Mouse (Mus musculus) left cerebral cortex, adult 11 months (tissue): ENCODE data around the gene Grb10.

Experiments used
- DNase-seq: peaks from one replicate; pipeline ENCODE4 v3.0.0; 2022; ENCODE audit warnings: low spot score

Gene Grb10

DNA sequence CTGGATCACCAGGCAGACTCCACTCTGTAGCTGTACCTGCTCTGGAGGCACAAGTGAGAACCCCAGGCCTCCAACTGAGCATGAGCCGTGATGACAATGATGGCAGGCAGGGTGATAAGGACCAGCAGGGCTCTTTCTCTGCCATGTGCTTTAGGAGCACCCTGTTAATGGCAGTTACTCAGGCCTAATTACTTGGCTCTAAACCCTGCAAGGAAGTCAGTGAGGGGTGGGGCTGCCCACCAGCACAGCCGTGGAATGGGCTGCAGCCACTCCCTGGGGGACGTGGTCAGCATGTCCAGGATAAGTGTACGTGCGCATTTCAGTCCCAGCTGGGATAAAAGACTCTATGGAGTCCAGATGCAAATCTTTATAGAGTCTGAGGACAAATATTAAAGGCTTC is 5.7 kb downstream of the Grb10 start:
- no peak for DNase-seq

- peak; percentile 59 for DNase-seq
These were observed 11.8 kb downstream of the Grb10 start for GRCm38 (mm10) chr11:12026638-12027037.

- DNase-seq, result peak; percentile 61
These were observed 12.5 kb downstream of the Grb10 start for GRCm38 (mm10) chr11:12025756-12026593.

DNA sequence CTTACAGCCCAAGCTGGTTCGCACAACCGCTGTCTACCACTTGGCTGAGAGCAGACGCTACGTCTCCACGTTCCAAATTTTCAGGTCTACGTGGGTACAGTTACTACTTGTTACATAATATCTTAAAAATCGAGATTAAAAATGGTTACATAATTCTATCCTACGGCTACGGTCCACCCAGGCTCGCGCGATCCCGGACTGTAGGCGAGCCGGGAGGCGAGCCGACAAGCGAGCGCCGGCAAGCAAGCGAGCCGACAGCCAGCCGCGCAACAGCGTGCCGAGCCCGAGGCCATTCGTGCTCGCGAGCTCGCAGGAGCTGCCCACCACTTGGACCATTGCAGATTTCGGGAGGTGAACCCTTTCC is 13.1 kb downstream of the Grb10 start:
- DNase-seq, result peak; percentile 23

DNA sequence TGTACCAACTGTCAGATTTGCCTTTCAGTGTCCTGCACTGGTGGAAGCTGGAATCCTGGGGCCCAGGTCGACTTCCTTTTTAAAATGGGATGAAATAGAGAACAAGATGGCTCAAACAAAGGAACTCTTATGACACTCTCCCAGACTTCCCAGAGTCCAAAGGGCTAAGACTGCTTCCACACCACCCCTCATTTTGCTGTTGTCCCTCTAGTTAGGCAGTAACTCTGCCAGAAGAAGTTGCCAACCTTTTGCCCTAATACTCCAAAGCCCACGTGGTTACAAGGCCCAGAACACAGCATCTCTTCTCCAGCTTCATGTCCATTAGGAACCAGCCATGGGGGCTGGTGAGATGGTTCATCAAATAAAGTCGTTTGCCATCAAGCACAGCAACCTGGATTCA is 15.4 kb downstream of the Grb10 start:
- no peak for DNase-seq

DNA sequence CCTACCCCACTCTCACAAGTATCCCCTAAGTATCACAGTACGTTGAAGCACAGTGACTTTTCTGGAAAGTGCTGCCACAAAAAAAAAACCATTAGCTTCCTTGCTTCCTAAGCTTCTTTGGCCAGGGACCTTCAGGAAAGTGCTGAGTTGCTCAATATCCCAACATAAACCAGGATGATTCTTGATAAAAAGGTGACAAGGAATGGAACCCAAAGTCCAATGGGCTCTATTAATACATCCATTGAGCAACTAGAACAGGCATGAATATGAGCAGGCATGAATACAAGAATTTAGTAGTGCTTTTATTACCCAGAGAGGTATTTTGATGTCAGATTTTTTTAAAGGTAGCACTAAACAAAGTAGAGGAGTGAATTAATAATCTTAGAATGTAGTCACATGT is 18.8 kb downstream of the Grb10 start:
- DNase-seq, result no peak

DNA sequence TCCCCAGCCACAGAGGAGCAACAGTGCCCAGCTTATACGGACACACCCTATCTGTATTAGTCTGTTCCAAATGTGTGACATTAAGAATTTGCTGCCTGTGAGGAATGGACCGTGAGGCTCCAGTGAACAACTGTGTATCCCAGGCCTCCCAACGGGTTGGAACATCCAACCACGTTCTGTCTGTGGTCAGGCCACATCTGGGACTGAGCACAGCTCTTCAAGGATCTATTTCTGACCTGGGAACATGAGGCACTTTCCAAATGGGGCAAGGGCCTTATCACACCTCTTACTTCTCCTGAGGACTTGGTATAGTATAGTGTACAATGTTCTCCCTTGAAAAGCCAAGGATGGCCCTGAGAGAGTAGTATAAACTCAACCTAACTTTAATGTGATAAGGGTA is 19.9 kb downstream of the Grb10 start:
- DNase-seq, result no peak

- no peak for DNase-seq
These were observed 28.4 kb downstream of the Grb10 start for GRCm38 (mm10) chr11:12010084-12010483.

DNA sequence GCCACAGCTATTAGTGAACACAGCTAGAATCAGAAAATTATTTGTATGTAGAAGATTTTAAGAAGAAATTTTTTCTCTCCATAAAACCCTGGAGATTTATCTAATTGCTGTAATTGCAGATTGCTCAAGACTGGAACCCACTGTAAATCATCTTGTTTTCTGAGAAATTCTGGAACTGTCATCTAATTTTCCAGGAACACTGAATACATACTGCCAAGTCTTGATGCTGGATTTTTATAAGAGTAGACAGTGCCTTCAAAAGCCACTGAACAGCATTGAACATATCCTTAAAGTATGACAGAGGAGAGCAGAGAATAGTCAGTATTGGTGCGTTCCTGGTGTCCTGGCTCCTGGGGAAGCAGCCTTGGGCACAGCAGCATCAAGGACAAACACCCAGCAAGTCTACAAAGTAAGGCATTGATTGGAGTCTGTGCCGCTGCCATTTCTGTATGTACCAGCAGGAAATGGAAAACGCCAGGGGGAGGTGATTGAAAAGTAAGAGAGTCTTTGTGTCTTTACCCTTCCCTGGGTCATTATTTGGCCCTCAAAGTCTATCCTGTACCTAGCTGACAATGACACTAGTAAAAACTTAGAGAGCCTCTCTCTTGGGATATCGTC is 38.1 kb downstream of the Grb10 start:
- DNase-seq, result no peak

GRCm38 (mm10) chr11:11998881-11999280 is 39.6 kb downstream of the Grb10 start:
- DNase-seq, result no peak

DNA sequence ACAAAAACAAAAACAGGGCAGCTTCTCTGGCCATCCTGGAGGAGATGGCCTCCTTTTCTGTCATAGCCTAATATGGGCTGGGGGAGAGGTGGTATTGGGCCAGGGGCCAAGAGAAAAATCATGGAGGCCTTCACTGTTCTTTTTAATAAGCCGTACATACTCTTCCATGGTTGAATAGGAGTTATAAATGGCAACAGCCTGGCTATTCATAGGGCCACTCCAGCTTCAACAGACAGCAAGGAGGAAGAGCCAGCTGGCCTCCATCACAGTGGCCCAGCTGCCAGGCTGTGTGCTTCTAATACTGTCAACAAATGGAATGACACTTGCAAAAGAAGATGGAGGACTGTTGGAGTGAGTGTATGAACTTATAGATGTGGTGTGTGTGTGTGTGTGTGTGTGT is 41.4 kb downstream of the Grb10 start:
- DNase-seq, result no peak

GRCm38 (mm10) chr11:11995371-11995770 is 43.1 kb downstream of the Grb10 start:
- no peak for DNase-seq

- DNase-seq, result no peak
These were observed 44.7 kb downstream of the Grb10 start for GRCm38 (mm10) chr11:11993807-11994206.

GRCm38 (mm10) chr11:11993183-11993582 is 45.3 kb downstream of the Grb10 start:
- DNase-seq, result no peak

GRCm38 (mm10) chr11:11989850-11990249 is 48.6 kb downstream of the Grb10 start:
- no peak for DNase-seq

DNA sequence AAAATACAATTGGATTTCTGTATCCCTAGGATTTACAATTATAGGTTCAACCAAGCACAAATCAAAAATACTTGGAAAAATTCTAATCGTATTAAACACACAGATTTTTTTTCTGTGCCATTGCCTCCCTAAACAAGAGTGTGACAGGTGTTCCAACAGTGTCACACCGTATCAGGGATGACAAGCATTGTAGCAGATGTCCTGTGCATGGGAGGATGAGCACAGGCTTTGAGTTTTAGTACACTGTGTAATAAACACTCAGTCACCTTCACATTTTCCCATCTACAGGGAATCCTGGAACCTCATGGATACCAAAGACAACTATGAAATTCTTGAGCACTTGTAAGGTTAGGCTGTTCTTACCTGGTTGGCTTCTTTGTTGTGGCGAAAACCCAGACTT is 51.2 kb downstream of the Grb10 start:
- DNase-seq, result no peak

DNA sequence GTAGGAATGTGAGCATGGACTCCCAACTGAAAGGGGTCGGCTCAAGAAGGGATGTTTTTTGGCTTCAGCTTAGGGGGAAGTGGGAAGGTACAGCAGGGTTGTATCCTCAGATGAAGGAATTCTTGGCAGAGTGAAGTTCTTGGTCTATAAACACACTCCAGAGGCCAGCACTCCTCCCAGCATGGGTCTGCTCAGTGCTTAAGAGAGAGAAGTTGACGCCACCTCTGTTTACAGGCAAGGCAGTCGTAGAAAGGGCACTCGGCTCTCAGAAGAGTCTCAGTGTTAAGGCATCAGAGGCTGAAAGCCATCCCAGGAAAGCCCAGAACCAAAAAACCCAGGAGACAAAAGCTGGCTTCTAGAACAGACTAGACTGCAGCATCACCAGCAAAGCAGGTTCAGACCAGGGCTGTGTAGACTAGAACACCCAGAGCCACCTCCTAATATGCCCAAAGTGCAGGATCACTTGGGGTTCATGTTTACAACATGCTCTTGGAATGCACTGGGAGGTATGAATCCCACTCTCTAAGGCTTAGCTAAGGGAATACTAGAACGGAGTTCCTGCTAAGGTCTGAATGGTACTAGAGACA is 59.8 kb downstream of the Grb10 start:
- DNase-seq, result no peak

GRCm38 (mm10) chr11:11974591-11975255 is 63.8 kb downstream of the Grb10 start:
- peak; percentile 31 for DNase-seq

DNA sequence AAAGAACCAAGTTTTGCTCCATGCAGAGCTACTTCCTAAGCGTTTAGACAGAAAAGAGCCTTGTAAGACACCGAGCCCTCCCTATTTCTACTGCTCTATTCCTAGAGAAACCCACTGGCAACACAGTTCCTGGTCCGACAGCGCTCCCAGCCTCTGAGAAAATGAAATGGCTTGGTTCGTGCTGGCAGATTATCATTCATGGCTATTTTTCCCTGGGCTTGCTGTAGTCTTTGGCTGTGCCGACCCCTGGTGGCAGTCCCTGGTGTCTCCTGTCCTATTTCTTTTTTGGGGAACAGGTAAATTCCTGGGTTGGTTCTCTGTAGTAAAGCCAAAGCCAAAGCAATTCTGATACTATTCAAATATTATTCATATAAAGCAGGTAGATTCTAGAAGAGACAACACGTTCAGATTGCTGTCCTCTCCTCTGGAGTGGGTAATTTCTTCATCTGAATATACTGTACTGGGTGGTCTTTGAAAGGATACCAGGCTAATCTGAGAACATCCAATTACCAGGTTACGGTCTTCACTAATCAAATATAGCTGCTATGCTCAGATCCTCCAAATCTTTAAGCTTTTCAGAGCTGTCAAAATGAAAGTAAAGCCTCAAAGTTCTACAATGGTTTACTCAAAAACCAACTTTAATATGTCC is 65.0 kb downstream of the Grb10 start:
- peak; percentile 55 for DNase-seq

DNA sequence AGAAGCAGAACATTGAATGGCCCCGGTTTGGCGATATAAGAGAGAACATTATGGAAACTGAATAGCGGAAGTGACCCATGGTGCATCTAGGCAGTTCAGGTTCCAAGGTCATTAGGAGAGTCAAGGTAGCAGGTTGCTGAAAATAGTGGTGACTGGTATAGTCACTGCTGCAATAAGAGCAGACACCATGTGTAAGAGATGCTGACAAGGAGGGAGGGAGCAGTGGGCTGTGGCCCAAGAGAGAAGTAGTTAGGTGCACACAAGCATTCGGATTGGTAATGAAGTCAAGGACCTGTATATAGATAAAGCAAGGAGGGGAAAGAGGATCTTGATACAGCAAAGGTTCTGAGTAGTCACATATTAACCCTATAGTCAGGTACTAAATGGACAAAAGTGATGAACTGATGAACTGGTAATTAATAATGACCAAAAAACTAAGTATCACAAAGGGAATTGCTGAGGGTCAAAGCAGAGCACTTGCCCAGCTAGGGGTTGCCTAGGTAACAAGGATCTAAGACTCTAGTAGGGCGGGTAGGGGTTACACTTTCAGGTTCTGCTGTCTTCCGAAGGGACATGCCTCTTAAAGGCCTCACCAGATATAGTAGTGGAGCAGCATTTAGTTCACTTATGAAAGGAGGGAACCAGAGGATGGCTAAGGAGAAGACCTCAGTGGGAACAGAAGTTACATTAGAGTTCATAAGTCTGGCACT is 65.9 kb downstream of the Grb10 start:
- DNase-seq, result no peak

GRCm38 (mm10) chr11:11970246-11970645 is 68.2 kb downstream of the Grb10 start:
- DNase-seq, result no peak

GRCm38 (mm10) chr11:11968830-11969229 is 69.7 kb downstream of the Grb10 start:
- DNase-seq, result no peak
